Mouse (Mus musculus): ENCODE results near the gene Lmbrd2.
A peak's percentile ranks its signal among the peaks of the same experiment; 100 is the strongest.

Lmbrd2 gene

GRCm38 (mm10) chr15:9140252-9140680 lies at the start of gene Lmbrd2:
TSS of gene Lmbrd2 (plus strand) at chr15:9140550.
- DNase-seq (ENCODE audit: low spot score in 2 of 2): peak; percentile 92 to 93

DNA sequence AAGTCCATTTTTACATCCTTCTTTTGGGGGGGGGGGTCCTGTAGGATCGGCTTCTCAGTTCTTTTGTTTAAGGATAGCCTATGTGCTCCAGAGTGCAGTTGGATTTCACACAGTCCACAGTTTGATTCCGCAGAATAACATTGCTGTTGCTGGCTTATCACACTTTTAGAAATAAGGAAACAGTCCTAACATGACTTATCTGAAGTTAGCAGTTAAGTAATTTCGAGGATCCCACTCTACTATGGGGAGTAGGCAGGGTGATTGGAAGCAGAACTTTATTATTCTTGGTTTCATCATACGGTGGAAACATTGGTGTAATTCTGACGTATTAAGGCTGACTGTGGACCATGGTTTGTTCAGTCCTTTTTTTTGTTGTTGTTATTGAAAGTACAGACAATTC lies 49.7 kb upstream of the Lmbrd2 start:
- DNase-seq (ENCODE audit: low spot score in 2 of 2): no peak

- DNase-seq (ENCODE audit: low spot score in 2 of 2): no peak
These were observed 46.6 kb upstream of the Lmbrd2 start for GRCm38 (mm10) chr15:9093598-9094365.

DNA sequence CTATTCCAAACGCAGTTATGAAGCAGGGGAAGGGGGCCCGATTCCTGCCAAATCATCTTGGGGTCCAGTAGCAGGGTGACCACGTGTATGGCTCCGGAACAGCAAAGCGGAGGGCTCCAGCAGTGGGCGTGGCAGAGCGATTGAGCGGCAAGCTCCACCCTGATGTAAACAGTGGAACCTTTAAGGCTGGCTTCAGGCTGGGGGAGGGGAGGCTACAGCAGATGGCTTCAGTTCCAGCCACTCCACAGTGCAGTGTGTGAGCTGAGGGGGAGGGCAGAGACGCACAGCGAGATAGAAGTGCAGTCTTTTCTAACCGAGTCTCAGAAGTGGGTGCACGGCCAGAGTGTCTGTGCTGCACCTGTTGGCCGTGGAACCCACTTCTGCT lies 46.0 kb upstream of the Lmbrd2 start:
- DNase-seq (ENCODE audit: low spot score in 2 of 2): no peak

GRCm38 (mm10) chr15:9096865-9097264 lies 43.5 kb upstream of the Lmbrd2 start:
- no peak for DNase-seq (ENCODE audit: low spot score in 2 of 2)

- no peak for DNase-seq (ENCODE audit: low spot score in 2 of 2)
These were observed 39.8 kb upstream of the Lmbrd2 start for GRCm38 (mm10) chr15:9100446-9101077.

- no peak for DNase-seq (ENCODE audit: low spot score in 2 of 2)
These were observed 33.9 kb upstream of the Lmbrd2 start for GRCm38 (mm10) chr15:9106303-9107074.

- DNase-seq (ENCODE audit: low spot score in 2 of 2): no peak
These were observed 29.6 kb upstream of the Lmbrd2 start for GRCm38 (mm10) chr15:9110526-9111347.

- no peak for DNase-seq (ENCODE audit: low spot score in 2 of 2)
These were observed 28.7 kb upstream of the Lmbrd2 start for GRCm38 (mm10) chr15:9111648-9112047.

- no peak for DNase-seq (ENCODE audit: low spot score in 2 of 2)
These were observed 26.8 kb upstream of the Lmbrd2 start for GRCm38 (mm10) chr15:9113556-9113955.

DNA sequence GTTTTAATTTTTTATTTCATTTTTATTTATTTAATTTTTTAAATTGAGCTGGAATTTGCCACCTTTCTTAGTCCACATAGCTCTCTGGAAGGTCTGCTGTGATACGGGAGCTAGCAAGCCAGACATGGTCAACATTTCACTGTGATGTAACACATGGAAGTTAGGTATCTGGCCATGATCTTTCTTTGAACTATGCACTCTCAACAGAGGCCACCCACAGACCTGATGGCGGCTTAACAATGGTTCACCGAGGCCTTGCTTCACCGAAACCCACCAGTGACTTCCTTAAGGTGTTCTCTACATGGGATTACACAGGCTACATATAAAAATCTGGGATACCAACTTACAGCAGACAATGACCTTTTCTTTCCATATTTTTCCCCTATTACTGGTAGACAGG lies 26.2 kb upstream of the Lmbrd2 start:
- DNase-seq (ENCODE audit: low spot score in 2 of 2): no peak

DNA sequence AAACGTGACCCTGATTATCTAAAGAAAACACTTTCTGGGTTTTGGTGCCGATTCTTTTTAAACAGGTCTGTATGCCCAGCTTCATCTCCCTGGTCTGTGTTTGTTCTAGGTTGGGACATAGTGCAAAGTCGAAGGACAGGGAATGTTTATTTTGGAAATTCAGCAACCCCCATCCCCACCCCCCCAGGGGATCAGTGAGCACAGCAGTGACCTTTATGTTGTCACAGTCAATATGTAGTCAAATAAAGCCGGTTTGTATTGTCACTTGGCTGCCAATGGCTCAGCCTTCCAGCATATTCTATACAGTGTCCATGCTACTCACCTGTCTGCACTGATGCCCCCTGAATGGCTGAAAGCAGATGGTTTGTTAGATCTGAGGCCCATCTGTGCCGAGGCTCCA lies 25.8 kb upstream of the Lmbrd2 start:
- no peak for DNase-seq (ENCODE audit: low spot score in 2 of 2)

GRCm38 (mm10) chr15:9118852-9119251 lies 21.5 kb upstream of the Lmbrd2 start:
- no peak for DNase-seq (ENCODE audit: low spot score in 2 of 2)

GRCm38 (mm10) chr15:9120081-9120480 lies 20.3 kb upstream of the Lmbrd2 start:
- DNase-seq (ENCODE audit: low spot score in 2 of 2): peak in 1 of 2 experiments; percentile 25

GRCm38 (mm10) chr15:9122989-9123388 lies 17.4 kb upstream of the Lmbrd2 start:
- no peak for DNase-seq (ENCODE audit: low spot score in 2 of 2)

DNA sequence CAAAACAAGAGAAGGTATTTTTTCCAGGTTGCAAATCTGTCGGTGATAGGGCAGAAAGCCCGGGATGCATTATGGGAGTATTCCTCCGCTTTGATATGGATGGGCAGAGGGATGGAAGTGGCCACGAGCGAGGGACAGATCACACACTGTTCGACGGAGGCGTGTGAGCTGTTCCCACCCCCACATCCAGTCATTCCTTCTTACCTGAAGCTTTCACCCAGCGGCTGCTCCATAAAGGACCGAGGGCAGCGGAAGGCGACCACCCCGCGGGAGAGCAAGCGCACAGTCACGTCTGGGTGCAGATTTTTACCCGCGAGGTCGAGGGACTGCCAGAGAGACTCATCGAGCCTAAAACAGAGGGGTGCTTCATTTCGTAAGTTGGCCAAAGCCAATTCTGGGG lies 15.5 kb upstream of the Lmbrd2 start:
- no peak for DNase-seq (ENCODE audit: low spot score in 2 of 2)

DNA sequence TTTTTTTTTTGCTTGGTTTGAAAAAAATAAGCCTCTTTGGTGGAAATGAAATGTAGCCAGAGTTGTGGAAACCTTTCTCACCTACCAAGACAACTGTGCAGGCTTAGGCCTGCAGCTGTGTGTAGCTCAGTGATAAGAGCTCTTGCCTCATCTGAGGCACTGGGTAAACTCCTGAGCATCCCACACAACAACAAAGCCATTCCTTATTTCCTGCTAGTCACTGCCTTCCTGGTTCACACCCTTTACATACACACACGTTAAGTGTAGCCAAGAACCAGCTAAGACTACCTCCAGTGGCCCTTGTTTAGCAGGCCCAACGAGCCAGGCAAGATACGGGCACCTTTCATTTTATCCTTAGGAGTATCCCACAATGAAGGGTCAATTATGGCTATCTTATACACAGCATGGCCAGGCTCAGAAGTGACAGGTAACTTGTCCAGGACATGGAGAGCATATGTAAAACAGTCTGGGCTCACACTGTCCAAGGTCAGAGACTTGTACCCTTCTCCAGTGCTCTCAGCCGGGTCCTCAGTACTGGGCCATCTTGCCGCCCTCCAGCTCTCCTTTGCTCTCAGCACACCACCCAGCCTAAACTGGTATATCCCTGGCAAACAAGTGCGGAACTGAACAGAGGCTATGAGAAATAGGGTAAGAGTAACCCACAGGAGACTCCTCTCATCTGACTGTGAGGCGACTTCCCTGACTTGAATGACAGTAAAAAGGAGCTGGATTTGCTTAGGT lies 13.1 kb upstream of the Lmbrd2 start:
- no peak for DNase-seq (ENCODE audit: low spot score in 2 of 2)

GRCm38 (mm10) chr15:9130772-9131498 lies 9.4 kb upstream of the Lmbrd2 start:
- DNase-seq (ENCODE audit: low spot score in 2 of 2): no peak

- DNase-seq (ENCODE audit: low spot score in 2 of 2): no peak
These were observed 8.9 kb upstream of the Lmbrd2 start for GRCm38 (mm10) chr15:9131499-9131888.

DNA sequence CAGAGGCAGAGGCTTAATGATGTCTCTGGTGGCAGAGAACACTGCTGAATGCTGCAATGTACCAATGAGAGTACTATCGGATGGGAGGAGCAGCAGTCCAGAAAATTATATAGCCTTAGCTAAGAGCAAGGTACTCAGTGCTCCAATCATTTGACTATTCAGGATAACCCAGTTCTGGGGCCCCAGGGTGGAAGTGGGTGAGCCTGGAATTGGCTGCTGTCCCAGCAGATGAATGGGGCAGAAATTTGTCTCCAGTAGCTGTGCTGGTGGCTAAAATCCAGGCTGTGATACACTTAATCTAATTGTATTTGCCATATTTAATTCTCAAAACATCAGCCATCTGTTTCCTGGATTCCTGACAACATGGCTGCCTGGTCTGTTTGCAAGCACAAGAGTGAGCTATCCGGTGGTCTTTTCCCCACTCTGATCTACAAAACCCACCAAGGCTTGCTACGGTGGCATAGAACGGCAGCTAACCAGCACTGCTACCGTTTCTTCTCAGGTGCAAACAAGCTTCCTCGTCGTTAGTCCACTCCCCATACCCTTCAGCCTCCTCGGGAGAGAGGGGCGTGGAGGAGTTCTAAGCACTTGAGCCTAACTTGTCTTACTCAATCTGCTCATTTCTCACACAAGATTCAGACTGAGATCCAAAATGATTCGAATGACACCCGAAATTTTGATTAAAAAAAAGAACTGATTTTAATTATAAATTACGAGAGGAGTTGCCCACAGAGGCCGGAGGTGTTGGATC lies 7.5 kb upstream of the Lmbrd2 start:
- no peak for DNase-seq (ENCODE audit: low spot score in 2 of 2)

Measured in thymus, postnatal 10 days (tissue).